11 mouse cellular contexts compared by ENCODE assay signal in the genomic region with DNA sequence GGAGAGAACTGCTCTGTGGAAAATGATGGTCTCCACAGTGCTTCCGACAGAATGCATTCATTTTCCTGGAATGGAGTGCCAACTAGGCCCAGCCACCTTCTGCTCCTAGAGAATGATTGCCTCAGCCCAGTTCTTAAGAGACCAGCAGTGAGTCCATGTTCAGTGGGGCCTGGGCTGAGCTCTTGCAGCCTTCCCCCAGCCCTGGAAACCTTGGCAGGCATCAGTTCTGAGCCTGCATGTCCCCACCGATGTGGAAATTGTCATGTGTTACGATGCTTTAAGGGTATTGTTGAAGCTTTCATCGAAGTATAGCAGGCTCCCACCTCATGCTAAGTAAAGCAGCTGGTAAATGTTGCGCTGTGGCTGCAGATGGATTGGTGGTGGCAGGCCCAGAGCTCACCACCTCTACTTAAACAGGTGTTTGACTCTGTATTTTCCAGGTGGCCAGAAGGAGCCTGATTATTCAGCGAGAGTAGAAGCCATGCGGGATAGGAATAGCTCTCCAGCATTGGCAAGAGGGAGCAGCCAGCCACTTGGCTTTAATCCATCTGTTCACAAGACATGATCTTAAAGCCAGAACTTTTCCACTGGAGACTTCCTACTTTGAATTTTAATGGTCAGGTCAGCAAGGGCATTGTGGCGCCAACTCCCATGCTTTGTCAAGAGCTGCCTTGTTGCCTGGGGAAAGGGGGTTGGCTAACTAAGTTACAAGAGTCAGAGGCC.
DNase-seq lines count a peak whose midpoint lies in the region; ATAC-seq and TF ChIP-seq lines count a peak whose summit lies in the region.
"Had no signal": no experiment of that assay in that cellular context is flagged by ENCODE, and none has a peak within 500 bp of the region (broad histone marks: within the 10 kb centered on the region; RNA-seq: fewer than 3 reads in every experiment).

No protein-coding gene starts in this region.

- no peak for TF ChIP-seq CTCF in forebrain, postnatal 0 days (IDR thresholded peaks at IDR 0.05; ENCODE audit: low read depth)

- H3K9me3 ChIP-seq in embryonic facial prominence, embryonic 14.5 days (ENCODE audit: control insufficient read depth, low read length), result no peaks in the 10 kb centered on the region
- no peaks in the 10 kb centered on the region for H3K9me3 ChIP-seq in embryonic facial prominence, embryonic 10.5 days
- H3K9me3 ChIP-seq in limb, embryonic 14.5 days (ENCODE audit: control insufficient read depth, low read length), result no peaks in the 10 kb centered on the region
- H3K9me3 ChIP-seq in limb, embryonic 10.5 days (replicated peaks), result no peaks in the 10 kb centered on the region
- H3K9me3 ChIP-seq in forebrain, postnatal 0 days (ENCODE audit: low read length), result no peaks in the 10 kb centered on the region
- H3K9me3 ChIP-seq in lung, embryonic 16.5 days (ENCODE audit: control insufficient read depth, low read length), result no peaks in the 10 kb centered on the region
- H3K9me3 ChIP-seq: liver, embryonic 13.5 days had no signal

- no peak for TF ChIP-seq POLR2A in limb, embryonic 14.5 days (IDR thresholded peaks at IDR 0.05; ENCODE audit: borderline replicate concordance, extremely low read depth, insufficient read depth, insufficient read length)

- ATAC-seq in embryonic facial prominence, embryonic 14.5 days (ENCODE audit: low read depth), result peak; percentile 18; the same call in 1 of the 2 replicates
- ATAC-seq in limb, embryonic 14.5 days (ENCODE audit: low FRiP score, low read depth), result no peak
- peak; percentile 76 for ATAC-seq in forebrain, postnatal 0 days
- ATAC-seq in lung, embryonic 16.5 days (ENCODE audit: low read depth), result 0 out of 2 replicates have a peak, but pooled peaks have one; percentile 1
- ATAC-seq: intestine, embryonic 16.5 days had no signal

- H3K36me3 ChIP-seq in embryonic facial prominence, embryonic 14.5 days (ENCODE audit: control insufficient read depth, insufficient read depth, low read length), result no peaks in the 10 kb centered on the region
- H3K36me3 ChIP-seq in embryonic facial prominence, embryonic 10.5 days (replicated peaks), result no peaks in the 10 kb centered on the region
- H3K36me3 ChIP-seq in limb, embryonic 14.5 days (ENCODE audit: control insufficient read depth, insufficient read depth, low read length), result no peaks in the 10 kb centered on the region
- H3K36me3 ChIP-seq in limb, embryonic 10.5 days, result no peaks in the 10 kb centered on the region
- H3K36me3 ChIP-seq in forebrain, postnatal 0 days (ENCODE audit: insufficient read depth), result no peaks in the 10 kb centered on the region
- no peaks in the 10 kb centered on the region for H3K36me3 ChIP-seq in lung, embryonic 16.5 days (ENCODE audit: control insufficient read depth, insufficient read depth, low read length)
- H3K36me3 ChIP-seq: liver, embryonic 13.5 days had no signal

- no peak overlapping the region for H3K27ac ChIP-seq in embryonic facial prominence, embryonic 14.5 days (replicated peaks; ENCODE audit: low read depth, low read length)
- no peak overlapping the region for H3K27ac ChIP-seq in embryonic facial prominence, embryonic 10.5 days (replicated peaks)
- H3K27ac ChIP-seq in limb, embryonic 14.5 days (replicated peaks; ENCODE audit: low read depth, low read length), result no peak overlapping the region
- H3K27ac ChIP-seq in limb, embryonic 10.5 days, result no peak overlapping the region
- no peak overlapping the region for H3K27ac ChIP-seq in forebrain, postnatal 0 days (ENCODE audit: low read depth, low read length)
- H3K27ac ChIP-seq in lung, embryonic 16.5 days (ENCODE audit: low read length), result peak overlapping the region; percentile 66
- H3K27ac ChIP-seq: liver, embryonic 13.5 days had no signal

- no peaks in the 10 kb centered on the region for H3K27me3 ChIP-seq in embryonic facial prominence, embryonic 14.5 days (replicated peaks; ENCODE audit: control insufficient read depth, insufficient read depth, low read length)
- H3K27me3 ChIP-seq in embryonic facial prominence, embryonic 10.5 days (replicated peaks; ENCODE audit: low read depth, poor library complexity, severe bottlenecking), result no peaks in the 10 kb centered on the region
- H3K27me3 ChIP-seq in limb, embryonic 14.5 days (ENCODE audit: control insufficient read depth, insufficient read depth, low read length), result no peaks in the 10 kb centered on the region
- no peaks in the 10 kb centered on the region for H3K27me3 ChIP-seq in limb, embryonic 10.5 days (ENCODE audit: low read depth, poor library complexity, severe bottlenecking)
- no peaks in the 10 kb centered on the region; the same call in 1 of the 2 replicates for H3K27me3 ChIP-seq in forebrain, postnatal 0 days (ENCODE audit: insufficient read depth, low read length)
- no peaks in the 10 kb centered on the region for H3K27me3 ChIP-seq in lung, embryonic 16.5 days (ENCODE audit: control insufficient read depth, insufficient read depth, low read depth, low read length)
- H3K27me3 ChIP-seq: liver, embryonic 13.5 days had no signal

- 72% methylated on average over 8 of the region's 8 CpGs for WGBS in embryonic facial prominence, embryonic 14.5 days
- WGBS in embryonic facial prominence, embryonic 10.5 days, result 88% methylated on average over 8 of the region's 8 CpGs
- WGBS in limb, embryonic 14.5 days, result 67% methylated on average over 8 of the region's 8 CpGs
- 92% methylated on average over 8 of the region's 8 CpGs for WGBS in limb, embryonic 10.5 days
- 50% methylated on average over 8 of the region's 8 CpGs for WGBS in forebrain, postnatal 0 days
- WGBS in lung, embryonic 16.5 days, result 63% methylated on average over 8 of the region's 8 CpGs

- no peak overlapping the region for H3K4me2 ChIP-seq in embryonic facial prominence, embryonic 14.5 days (ENCODE audit: low read depth, low read length)
- H3K4me2 ChIP-seq in limb, embryonic 14.5 days (replicated peaks; ENCODE audit: low read depth, low read length, severe bottlenecking), result no peak overlapping the region
- no peak overlapping the region for H3K4me2 ChIP-seq in forebrain, postnatal 0 days (ENCODE audit: low read depth)
- H3K4me2 ChIP-seq in lung, embryonic 16.5 days (ENCODE audit: low read depth, low read length), result no peak overlapping the region
- H3K4me2 ChIP-seq: liver, embryonic 13.5 days had no signal

- peak; percentile 26 for DNase-seq in embryonic facial prominence, embryonic 14.5 days (ENCODE audit: low spot score)
- no peak for DNase-seq in embryonic facial prominence, embryonic 10.5 days (ENCODE audit: low spot score)
- DNase-seq in limb, embryonic 14.5 days (ENCODE audit: low spot score), result peak; percentile 2
- no peak for DNase-seq in limb, embryonic 10.5 days (ENCODE audit: low spot score)
- DNase-seq in forebrain, postnatal 0 days, result peak; percentile 49
- DNase-seq in embryo, embryonic 10 days (ENCODE audit: low spot score), result no peak
- no peak for DNase-seq in right cerebral cortex, postnatal 36 days (ENCODE audit: low spot score in 2 of 2)
- DNase-seq: liver, embryonic 13.5 days; thymus, adult 18-20 months had no signal

- H3K9ac ChIP-seq in embryonic facial prominence, embryonic 14.5 days (ENCODE audit: low read depth, low read length), result no peak overlapping the region
- no peak overlapping the region for H3K9ac ChIP-seq in limb, embryonic 14.5 days (ENCODE audit: low read depth, low read length, severe bottlenecking)
- H3K9ac ChIP-seq in forebrain, postnatal 0 days, result no peak overlapping the region
- H3K9ac ChIP-seq in lung, embryonic 16.5 days (ENCODE audit: low read length), result no peak overlapping the region
- H3K9ac ChIP-seq: liver, embryonic 13.5 days had no signal

- no peak overlapping the region for H3K4me3 ChIP-seq in embryonic facial prominence, embryonic 14.5 days (ENCODE audit: low read depth, low read length)
- no peak overlapping the region for H3K4me3 ChIP-seq in embryonic facial prominence, embryonic 10.5 days
- no peak overlapping the region for H3K4me3 ChIP-seq in limb, embryonic 14.5 days (replicated peaks; ENCODE audit: low read length)
- no peak overlapping the region for H3K4me3 ChIP-seq in limb, embryonic 10.5 days
- no peak overlapping the region for H3K4me3 ChIP-seq in forebrain, postnatal 0 days (ENCODE audit: low read depth, low read length)
- no peak overlapping the region for H3K4me3 ChIP-seq in lung, embryonic 16.5 days (ENCODE audit: low read length)
- H3K4me3 ChIP-seq: liver, embryonic 13.5 days had no signal

- no peaks in the 10 kb centered on the region for H3K4me1 ChIP-seq in embryonic facial prominence, embryonic 14.5 days (ENCODE audit: control insufficient read depth, insufficient read depth, low read length)
- H3K4me1 ChIP-seq in embryonic facial prominence, embryonic 10.5 days, result 0 out of 2 replicates have a peak, but pooled peaks cover 3% of the 10 kb centered on the region
- H3K4me1 ChIP-seq in limb, embryonic 14.5 days (ENCODE audit: control insufficient read depth, insufficient read depth, low read length), result no peaks in the 10 kb centered on the region
- H3K4me1 ChIP-seq in limb, embryonic 10.5 days, result peaks cover 2% of the 10 kb centered on the region; the same call in 1 of the 2 replicates
- peaks cover 10% of the 10 kb centered on the region; the same call in 1 of the 2 replicates for H3K4me1 ChIP-seq in forebrain, postnatal 0 days (ENCODE audit: insufficient read depth)
- H3K4me1 ChIP-seq in lung, embryonic 16.5 days (replicated peaks; ENCODE audit: control insufficient read depth, insufficient read depth, low read length), result peaks cover 18% of the 10 kb centered on the region
- H3K4me1 ChIP-seq: liver, embryonic 13.5 days had no signal

Comparison
In these comparisons a context has a peak if more than half of its experiments do, and no peak if none do; other contexts are left out.
1. DNase-seq: peak in embryonic facial prominence, embryonic 14.5 days (single experiment), limb, embryonic 14.5 days (single experiment) and forebrain, postnatal 0 days (single experiment); none in embryonic facial prominence, embryonic 10.5 days (single experiment), limb, embryonic 10.5 days (single experiment), embryo, embryonic 10 days (single experiment) and right cerebral cortex, postnatal 36 days (0 of 2).